In the genomic region with DNA sequence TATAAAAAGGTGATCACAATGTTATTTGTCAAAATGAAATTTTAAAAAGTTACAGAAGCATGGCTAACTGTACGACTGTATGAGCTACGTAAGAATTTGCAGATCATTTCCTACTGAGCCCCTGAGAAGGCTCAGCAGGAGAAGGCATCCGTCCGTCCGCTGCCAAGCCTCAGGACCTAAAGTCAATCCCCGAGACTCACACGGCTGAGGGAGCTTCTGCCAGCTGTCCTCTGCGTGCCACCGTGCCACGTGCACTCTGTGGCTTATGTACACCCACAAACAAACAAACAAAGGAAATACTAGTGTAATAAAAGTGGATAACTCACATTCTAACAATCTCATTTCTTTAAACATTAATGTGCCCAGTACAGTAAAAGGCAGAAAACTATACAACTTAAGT, we compare ENCODE assay signal across 24 mouse cellular contexts. TPM values are rescaled to one million over a fixed set of nuclear protein-coding genes. Genes with fewer than 3 reads are reported as not detected.
A peak's percentile ranks its signal among the peaks of the same experiment; 100 is the strongest.
DNase-seq lines count a peak whose midpoint lies in the region; ATAC-seq and TF ChIP-seq lines count a peak whose summit lies in the region.
"Had no signal": no experiment of that assay in that cellular context is flagged by ENCODE, and none has a peak within 500 bp of the region (broad histone marks: within the 10 kb centered on the region; RNA-seq: fewer than 3 reads in every experiment).

No protein-coding gene starts in this region.

- H3K27ac ChIP-seq in midbrain, postnatal 0 days (ENCODE audit: low read depth, low read length): no peak overlapping the region
- no peak overlapping the region for H3K27ac ChIP-seq in midbrain, embryonic 14.5 days (replicated peaks; ENCODE audit: low read depth, low read length)
- no peak overlapping the region for H3K27ac ChIP-seq in liver, embryonic 16.5 days (ENCODE audit: low read length)
- H3K27ac ChIP-seq in hindbrain, postnatal 0 days: no peak overlapping the region
- H3K27ac ChIP-seq: embryonic facial prominence, embryonic 10.5 days; forebrain, embryonic 12.5 days; heart, embryonic 10.5 days; hindbrain, embryonic 10.5 days; limb, embryonic 12.5 days; midbrain, embryonic 10.5 days; neural tube, embryonic 15.5 days; stomach, embryonic 15.5 days had no signal

- WGBS in midbrain, postnatal 0 days: 61% methylated on average over 10 of the region's 10 CpGs
- WGBS in midbrain, embryonic 14.5 days: 71% methylated on average over 10 of the region's 10 CpGs
- 45% methylated on average over 10 of the region's 10 CpGs for WGBS in liver, embryonic 16.5 days (ENCODE audit: insufficient replicate concordance)
- 45% methylated on average over 10 of the region's 10 CpGs for WGBS in hindbrain, postnatal 0 days

- H3K27me3 ChIP-seq in midbrain, postnatal 0 days (ENCODE audit: insufficient read depth, low read length): no peaks in the 10 kb centered on the region
- no peaks in the 10 kb centered on the region for H3K27me3 ChIP-seq in midbrain, embryonic 14.5 days (ENCODE audit: control insufficient read depth, insufficient read depth, low read length)
- H3K27me3 ChIP-seq in liver, embryonic 16.5 days (ENCODE audit: control insufficient read depth, insufficient read depth, low read depth, low read length): no peaks in the 10 kb centered on the region
- H3K27me3 ChIP-seq in hindbrain, postnatal 0 days (ENCODE audit: insufficient read depth, low read length): no peaks in the 10 kb centered on the region
- H3K27me3 ChIP-seq: forebrain, embryonic 12.5 days; limb, embryonic 12.5 days; neural tube, embryonic 15.5 days; stomach, embryonic 15.5 days had no signal

- H3K4me3 ChIP-seq in midbrain, postnatal 0 days (ENCODE audit: low read depth, low read length): no peak overlapping the region
- no peak overlapping the region for H3K4me3 ChIP-seq in midbrain, embryonic 14.5 days (replicated peaks; ENCODE audit: low read depth, low read length)
- H3K4me3 ChIP-seq in liver, embryonic 16.5 days (ENCODE audit: low read depth, low read length): no peak overlapping the region
- no peak overlapping the region for H3K4me3 ChIP-seq in hindbrain, postnatal 0 days (ENCODE audit: low read length)
- H3K4me3 ChIP-seq: embryonic facial prominence, embryonic 10.5 days; forebrain, embryonic 12.5 days; heart, embryonic 10.5 days; hindbrain, embryonic 10.5 days; limb, embryonic 12.5 days; midbrain, embryonic 10.5 days; neural tube, embryonic 15.5 days; stomach, embryonic 15.5 days had no signal

- H3K4me2 ChIP-seq in midbrain, postnatal 0 days (ENCODE audit: low read depth, low read length, poor library complexity, severe bottlenecking): no peak overlapping the region
- H3K4me2 ChIP-seq in midbrain, embryonic 14.5 days (ENCODE audit: low read length): no peak overlapping the region
- peak overlapping the region; percentile 37 for H3K4me2 ChIP-seq in liver, embryonic 16.5 days (ENCODE audit: low read depth, low read length)
- H3K4me2 ChIP-seq in hindbrain, postnatal 0 days (ENCODE audit: low read depth, low read length): no peak overlapping the region
- H3K4me2 ChIP-seq: forebrain, embryonic 12.5 days; limb, embryonic 12.5 days; neural tube, embryonic 15.5 days; stomach, embryonic 15.5 days had no signal

- no peaks in the 10 kb centered on the region for H3K4me1 ChIP-seq in midbrain, postnatal 0 days (ENCODE audit: insufficient read depth, low read length)
- H3K4me1 ChIP-seq in midbrain, embryonic 14.5 days (ENCODE audit: control insufficient read depth, insufficient read depth, low read length): no peaks in the 10 kb centered on the region
- no peaks in the 10 kb centered on the region; the same call in 1 of the 2 replicates for H3K4me1 ChIP-seq in liver, embryonic 16.5 days (ENCODE audit: control insufficient read depth, low read depth, low read length)
- no peaks in the 10 kb centered on the region for H3K4me1 ChIP-seq in hindbrain, postnatal 0 days (ENCODE audit: insufficient read depth, low read length)
- H3K4me1 ChIP-seq: forebrain, embryonic 12.5 days; heart, embryonic 10.5 days; hindbrain, embryonic 10.5 days; midbrain, embryonic 10.5 days; neural tube, embryonic 15.5 days; stomach, embryonic 15.5 days had no signal

- peak; percentile 10 for DNase-seq in midbrain, postnatal 0 days (ENCODE audit: low spot score)
- DNase-seq in midbrain, embryonic 14.5 days: no peak
- peak; percentile 17 for DNase-seq in liver
- no peak for DNase-seq in adrenal gland, adult 2 months
- no peak for DNase-seq in kidney, postnatal 4 days
- DNase-seq in hindbrain, postnatal 0 days (ENCODE audit: low spot score): no peak
- DNase-seq: cerebellum, adult 8-10 months; kidney, adult 9 months; kidney, postnatal 14 days; lung, adult 2 months; right cerebral cortex, adult 18-20 months; thymus, postnatal 25 days had no signal

- TF ChIP-seq CTCF in midbrain, postnatal 0 days (IDR thresholded peaks at IDR 0.05): no peak
- TF ChIP-seq CTCF in hindbrain, postnatal 0 days (IDR thresholded peaks at IDR 0.05; ENCODE audit: low read depth): no peak

- no peaks in the 10 kb centered on the region for H3K9me3 ChIP-seq in midbrain, postnatal 0 days (ENCODE audit: low read length)
- no peaks in the 10 kb centered on the region for H3K9me3 ChIP-seq in midbrain, embryonic 14.5 days (ENCODE audit: control insufficient read depth, low read length)
- H3K9me3 ChIP-seq in liver, embryonic 16.5 days (replicated peaks; ENCODE audit: control insufficient read depth, low read length): no peaks in the 10 kb centered on the region
- H3K9me3 ChIP-seq in hindbrain, postnatal 0 days (ENCODE audit: low read length): no peaks in the 10 kb centered on the region
- H3K9me3 ChIP-seq: embryonic facial prominence, embryonic 10.5 days; forebrain, embryonic 12.5 days; heart, embryonic 10.5 days; hindbrain, embryonic 10.5 days; limb, embryonic 12.5 days; midbrain, embryonic 10.5 days; neural tube, embryonic 15.5 days; stomach, embryonic 15.5 days had no signal

- ATAC-seq in midbrain, postnatal 0 days (ENCODE audit: low FRiP score): no peak
- no peak for ATAC-seq in midbrain, embryonic 14.5 days (ENCODE audit: low FRiP score, low TSS enrichment)
- peak; percentile 68 for ATAC-seq in liver, embryonic 16.5 days (ENCODE audit: low read depth)
- no peak for ATAC-seq in hindbrain, postnatal 0 days
- ATAC-seq: CD4-positive, CD25-positive, alpha-beta regulatory T cell, adult 4 months; hindbrain, embryonic 16.5 days; intestine, embryonic 16.5 days had no signal

- H3K9ac ChIP-seq in midbrain, postnatal 0 days (replicated peaks; ENCODE audit: low read length, poor library complexity, severe bottlenecking): no peak overlapping the region
- H3K9ac ChIP-seq in midbrain, embryonic 14.5 days (replicated peaks; ENCODE audit: low read length): no peak overlapping the region
- H3K9ac ChIP-seq in liver, embryonic 16.5 days (ENCODE audit: low read depth, low read length): no peak overlapping the region
- H3K9ac ChIP-seq in hindbrain, postnatal 0 days (replicated peaks; ENCODE audit: low read length): no peak overlapping the region
- H3K9ac ChIP-seq: forebrain, embryonic 12.5 days; limb, embryonic 12.5 days; neural tube, embryonic 15.5 days; stomach, embryonic 15.5 days had no signal

- peaks cover 7% of the 10 kb centered on the region; the same call in 1 of the 2 replicates for H3K36me3 ChIP-seq in midbrain, postnatal 0 days (ENCODE audit: insufficient read depth, low read length)
- peaks cover 7% of the 10 kb centered on the region for H3K36me3 ChIP-seq in midbrain, embryonic 14.5 days (ENCODE audit: control insufficient read depth, insufficient read depth, low read length)
- no peaks in the 10 kb centered on the region for H3K36me3 ChIP-seq in liver, embryonic 16.5 days (ENCODE audit: control insufficient read depth, insufficient read depth)
- H3K36me3 ChIP-seq in hindbrain, postnatal 0 days (ENCODE audit: insufficient read depth, low read length): no peaks in the 10 kb centered on the region
- H3K36me3 ChIP-seq: embryonic facial prominence, embryonic 10.5 days; forebrain, embryonic 12.5 days; heart, embryonic 10.5 days; hindbrain, embryonic 10.5 days; limb, embryonic 12.5 days; midbrain, embryonic 10.5 days; stomach, embryonic 15.5 days had no signal

RNA-seq across cellular contexts. Expression of gene Abca6, which starts 33.3 kb away (rescaled TPM):
- 0.44 and 2.0 TPM in 2 replicates for total RNA-seq in midbrain, postnatal 0 days (2014; rRNA removed)
- 0.29 and 0.49 TPM in 2 replicates for polyA plus RNA-seq in midbrain, postnatal 0 days (2015; fragmentation: Nextera tagmentation; extraction: Ambion mirVana)
- polyA plus RNA-seq in midbrain, embryonic 14.5 days (2014; fragmentation: Nextera tagmentation; extraction: Ambion mirVana): 0.09 and 0.34 TPM in 2 replicates
- 8.2 and 10.7 TPM in 2 replicates for polyA plus RNA-seq in liver, embryonic 16.5 days (2015; fragmentation: Nextera tagmentation; extraction: Ambion mirVana)
- total RNA-seq in adrenal gland, adult 2 months (2021): 1 to 10 TPM; 2.1 to 3.5 TPM
- 0.11 and 0.15 TPM in 2 replicates for polyA plus RNA-seq in adrenal gland, adult 2 months (2012; rRNA removed)
- 0.63 and 0.93 TPM in 2 replicates for total RNA-seq in hindbrain, postnatal 0 days (2014; rRNA removed)
- polyA plus RNA-seq in hindbrain, postnatal 0 days (2015; fragmentation: Nextera tagmentation; extraction: Ambion mirVana): 0.75 and 0.76 TPM in 2 replicates
- polyA plus RNA-seq: CD4-positive, CD25-positive, alpha-beta regulatory T cell, adult 4 months had no signal

RNA-seq across cellular contexts. Expression of gene Abca5, which starts 52.7 kb away (rescaled TPM):
- 23.0 and 38.6 TPM in 2 replicates for total RNA-seq in midbrain, postnatal 0 days (2014; rRNA removed)
- 10.1 and 13.7 TPM in 2 replicates for polyA plus RNA-seq in midbrain, postnatal 0 days (2015; fragmentation: Nextera tagmentation; extraction: Ambion mirVana)
- polyA plus RNA-seq in midbrain, embryonic 14.5 days (2014; fragmentation: Nextera tagmentation; extraction: Ambion mirVana): 14.5 and 21.4 TPM in 2 replicates
- 0.81 and 0.99 TPM in 2 replicates for polyA plus RNA-seq in liver, embryonic 16.5 days (2015; fragmentation: Nextera tagmentation; extraction: Ambion mirVana)
- total RNA-seq in adrenal gland, adult 2 months (2021): 10 to 100 TPM; 11.4 to 16.4 TPM
- 0.35 and 0.52 TPM in 2 replicates for polyA plus RNA-seq in adrenal gland, adult 2 months (2012; rRNA removed)
- 25.4 and 26.3 TPM in 2 replicates for total RNA-seq in hindbrain, postnatal 0 days (2014; rRNA removed)
- polyA plus RNA-seq in hindbrain, postnatal 0 days (2015; fragmentation: Nextera tagmentation; extraction: Ambion mirVana): 14.6 and 15.9 TPM in 2 replicates

Comparison
In these comparisons a context has a peak if more than half of its experiments do, and no peak if none do; other contexts are left out.
1. DNase-seq: peak in midbrain, postnatal 0 days (single experiment) and liver (single experiment); none in midbrain, embryonic 14.5 days (single experiment), adrenal gland, adult 2 months (single experiment), kidney, postnatal 4 days (0 of 2) and hindbrain, postnatal 0 days (single experiment).